Comparison of ENCODE assay signal across 11 mouse cellular contexts in the genomic region with DNA sequence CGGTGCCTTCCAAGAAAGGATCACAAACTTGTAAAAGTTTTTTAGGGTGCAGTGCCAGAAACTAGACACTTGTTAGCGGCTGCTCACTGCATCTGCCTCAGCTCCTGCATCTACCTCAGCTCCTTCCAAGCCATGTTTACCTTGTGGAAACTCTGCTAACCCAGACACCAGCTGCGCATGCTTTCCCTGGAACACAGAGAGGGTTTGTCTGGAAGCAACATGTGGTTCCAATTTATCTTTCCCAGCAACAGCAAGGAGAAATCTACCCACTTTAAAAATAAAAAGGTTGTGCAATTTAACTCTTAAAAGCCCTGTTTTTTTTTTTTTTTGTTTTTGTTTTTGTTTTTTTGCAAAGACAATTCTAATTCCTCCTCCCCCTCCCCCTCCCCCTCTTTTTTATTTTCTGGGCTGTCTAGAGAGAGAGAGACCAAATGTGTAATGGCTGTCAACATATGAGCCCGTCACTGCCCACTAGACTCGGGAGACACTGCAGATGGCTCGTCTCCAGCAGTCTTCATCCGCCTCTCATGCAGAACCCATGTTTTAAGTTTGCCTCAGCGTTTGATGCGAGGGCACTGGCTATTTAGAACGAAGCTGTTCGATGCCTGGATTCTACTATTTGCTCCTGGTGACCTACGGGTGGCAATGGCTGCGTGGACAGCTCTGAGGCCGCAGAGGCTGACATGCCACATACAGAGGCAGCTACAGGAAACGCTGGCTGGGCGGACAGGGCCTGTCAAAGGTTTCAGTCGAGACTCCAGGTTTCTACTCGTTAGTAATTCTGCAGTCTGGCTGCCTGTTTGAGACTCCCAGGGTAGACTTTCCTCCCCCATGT.
A peak's percentile ranks its signal among the peaks of the same experiment; 100 is the strongest.
DNase-seq lines count a peak whose midpoint lies in the region; ATAC-seq lines count a peak whose summit lies in the region.
"Had no signal": no experiment of that assay in that cellular context is flagged by ENCODE, and none has a peak within 500 bp of the region (broad histone marks: within the 10 kb centered on the region; RNA-seq: fewer than 3 reads in every experiment).

No protein-coding gene starts in this region.

- no peak overlapping the region for H3K4me3 ChIP-seq in hindbrain, embryonic 12.5 days
- H3K4me3 ChIP-seq in hindbrain, embryonic 11.5 days (ENCODE audit: low read depth, low read length), result no peak overlapping the region
- H3K4me3 ChIP-seq in embryonic facial prominence, embryonic 15.5 days (replicated peaks), result peak overlapping the region; percentile 10; the same call in 1 of the 2 replicates
- H3K4me3 ChIP-seq in limb, embryonic 15.5 days, result no peak overlapping the region
- H3K4me3 ChIP-seq: erythroblast, embryonic 14.5 days; midbrain, embryonic 12.5 days had no signal

- peaks cover 10% of the 10 kb centered on the region for H3K4me1 ChIP-seq in hindbrain, embryonic 12.5 days
- H3K4me1 ChIP-seq in hindbrain, embryonic 11.5 days (replicated peaks; ENCODE audit: control insufficient read depth, insufficient read depth, low read length), result no peaks in the 10 kb centered on the region
- H3K4me1 ChIP-seq in embryonic facial prominence, embryonic 15.5 days, result peaks cover 45% of the 10 kb centered on the region
- peaks cover 49% of the 10 kb centered on the region for H3K4me1 ChIP-seq in limb, embryonic 15.5 days

- no peaks in the 10 kb centered on the region for H3K9me3 ChIP-seq in hindbrain, embryonic 12.5 days (replicated peaks)
- H3K9me3 ChIP-seq in hindbrain, embryonic 11.5 days (ENCODE audit: control insufficient read depth, low read length), result no peaks in the 10 kb centered on the region
- H3K9me3 ChIP-seq in embryonic facial prominence, embryonic 15.5 days (replicated peaks), result no peaks in the 10 kb centered on the region
- no peaks in the 10 kb centered on the region for H3K9me3 ChIP-seq in limb, embryonic 15.5 days

- H3K27me3 ChIP-seq in hindbrain, embryonic 12.5 days, result no peaks in the 10 kb centered on the region
- H3K27me3 ChIP-seq in hindbrain, embryonic 11.5 days (ENCODE audit: control insufficient read depth, insufficient read depth, low read length), result no peaks in the 10 kb centered on the region
- no peaks in the 10 kb centered on the region for H3K27me3 ChIP-seq in embryonic facial prominence, embryonic 15.5 days
- no peaks in the 10 kb centered on the region for H3K27me3 ChIP-seq in limb, embryonic 15.5 days
- H3K27me3 ChIP-seq: midbrain, embryonic 12.5 days had no signal

- no peak for DNase-seq in hindbrain, embryonic 11.5 days (ENCODE audit: low spot score)
- peak; percentile 73 for DNase-seq in embryo, embryonic 10.5 days (ENCODE audit: low spot score)
- DNase-seq in spleen, adult 12 weeks (ENCODE audit: low spot score), result no peak
- DNase-seq: retina, postnatal 1 day had no signal

- WGBS in hindbrain, embryonic 12.5 days, result 61% methylated on average over 18 of the region's 18 CpGs
- 68% methylated on average over 18 of the region's 18 CpGs for WGBS in hindbrain, embryonic 11.5 days
- WGBS in embryonic facial prominence, embryonic 15.5 days, result 32% methylated on average over 18 of the region's 18 CpGs
- 26% methylated on average over 18 of the region's 18 CpGs for WGBS in limb, embryonic 15.5 days

- no peak overlapping the region for H3K9ac ChIP-seq in hindbrain, embryonic 12.5 days
- H3K9ac ChIP-seq in hindbrain, embryonic 11.5 days (ENCODE audit: low read depth, low read length), result no peak overlapping the region
- H3K9ac ChIP-seq in embryonic facial prominence, embryonic 15.5 days, result no peak overlapping the region
- H3K9ac ChIP-seq in limb, embryonic 15.5 days, result no peak overlapping the region
- H3K9ac ChIP-seq: hindbrain, embryonic 14.5 days; midbrain, embryonic 12.5 days had no signal

- no peak for ATAC-seq in hindbrain, embryonic 12.5 days (ENCODE audit: low FRiP score)
- no peak for ATAC-seq in hindbrain, embryonic 11.5 days (ENCODE audit: low FRiP score)
- ATAC-seq in embryonic facial prominence, embryonic 15.5 days (ENCODE audit: insufficient number of reproducible peaks, low FRiP score, low TSS enrichment, low read depth), result 0 out of 2 replicates have a peak, but pooled peaks have one; percentile 65
- ATAC-seq in limb, embryonic 15.5 days (ENCODE audit: insufficient number of reproducible peaks, low FRiP score, low TSS enrichment, low read depth), result no peak
- no peak for ATAC-seq in cerebellum, adult (ENCODE audit: insufficient number of reproducible peaks, low FRiP score, low TSS enrichment)

- peak overlapping the region; percentile 40 for H3K27ac ChIP-seq in hindbrain, embryonic 12.5 days
- no peak overlapping the region for H3K27ac ChIP-seq in hindbrain, embryonic 11.5 days (ENCODE audit: low read depth, low read length)
- peak overlapping the region; percentile 91 for H3K27ac ChIP-seq in embryonic facial prominence, embryonic 15.5 days (replicated peaks)
- H3K27ac ChIP-seq in limb, embryonic 15.5 days, result peak overlapping the region; percentile 88
- H3K27ac ChIP-seq: hindbrain, embryonic 14.5 days; midbrain, embryonic 12.5 days had no signal

- no peaks in the 10 kb centered on the region for H3K36me3 ChIP-seq in hindbrain, embryonic 12.5 days
- H3K36me3 ChIP-seq in hindbrain, embryonic 11.5 days (ENCODE audit: control insufficient read depth, insufficient read depth, low read length), result no peaks in the 10 kb centered on the region
- no peaks in the 10 kb centered on the region for H3K36me3 ChIP-seq in embryonic facial prominence, embryonic 15.5 days
- H3K36me3 ChIP-seq in limb, embryonic 15.5 days, result no peaks in the 10 kb centered on the region
- H3K36me3 ChIP-seq: midbrain, embryonic 12.5 days had no signal

- no peak overlapping the region for H3K4me2 ChIP-seq in hindbrain, embryonic 12.5 days (replicated peaks)
- H3K4me2 ChIP-seq in hindbrain, embryonic 11.5 days (replicated peaks; ENCODE audit: low read depth, low read length), result no peak overlapping the region
- peak overlapping the region; percentile 25; the same call in 1 of the 2 replicates for H3K4me2 ChIP-seq in embryonic facial prominence, embryonic 15.5 days (replicated peaks)
- peak overlapping the region; percentile 31; the same call in 1 of the 2 replicates for H3K4me2 ChIP-seq in limb, embryonic 15.5 days
- H3K4me2 ChIP-seq: hindbrain, embryonic 14.5 days; midbrain, embryonic 12.5 days had no signal

Comparison
In these comparisons a context has a peak if more than half of its experiments do, and no peak if none do; other contexts are left out.
1. H3K4me2 ChIP-seq: peak in embryonic facial prominence, embryonic 15.5 days (single experiment) and limb, embryonic 15.5 days (single experiment); none in hindbrain, embryonic 12.5 days (single experiment) and hindbrain, embryonic 11.5 days (single experiment).